Mouse (Mus musculus): ENCODE measurements around the gene Sorl1. TPM values are rescaled to one million over a fixed set of nuclear protein-coding genes. Genes with fewer than 3 reads are reported as not detected.

Sorl1 gene
- total RNA-seq, 2 experiments from 2014 or later: 7.5 to 8.2 TPM

DNA sequence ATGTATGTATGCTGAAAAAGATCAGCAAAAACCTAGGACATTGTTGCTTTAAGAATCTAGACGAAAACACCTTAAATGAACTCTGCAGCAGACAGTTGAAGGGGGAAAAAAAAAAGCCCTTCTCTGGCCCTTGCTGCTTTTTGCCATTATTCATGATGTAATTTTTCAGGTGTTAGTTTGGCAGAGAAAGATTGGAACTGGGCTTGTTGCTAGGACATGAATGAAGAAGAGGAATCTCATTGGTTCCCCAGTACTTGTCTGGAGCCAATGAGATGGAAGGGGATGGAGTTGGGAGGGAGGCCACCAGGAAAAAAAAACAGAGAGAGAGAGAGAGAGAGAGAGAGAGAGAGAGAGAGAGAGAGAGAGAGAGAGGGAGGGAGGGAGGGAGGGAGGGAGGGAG, 187.5 kb downstream of the Sorl1 start:
- intact Hi-C loops (cut with DNase I): no loop called here
- peak in 1 of 2 experiments; percentile 28 for DNase-seq

DNA sequence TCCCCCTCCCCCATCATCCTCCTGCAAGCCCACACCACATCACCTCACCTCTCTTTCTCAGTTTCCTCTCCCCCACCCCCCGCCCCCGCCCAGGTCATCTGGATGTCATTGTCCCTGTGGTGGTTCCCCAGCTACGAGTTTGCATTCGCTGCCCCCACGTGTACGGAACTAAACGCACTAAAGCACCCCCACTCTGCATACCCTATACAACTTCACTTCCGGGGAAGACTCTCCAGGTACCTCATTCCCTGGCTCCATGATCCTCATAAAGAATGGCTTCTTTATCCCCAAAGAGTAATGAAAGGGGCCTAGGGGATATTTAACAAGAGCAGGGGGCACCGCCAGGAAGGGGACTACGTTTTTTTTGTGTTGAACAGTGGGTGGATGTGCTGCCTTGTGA, 188.1 kb downstream of the Sorl1 start:
- DNase-seq: no peak
- intact Hi-C loops (cut with DNase I): no loop called here

DNA sequence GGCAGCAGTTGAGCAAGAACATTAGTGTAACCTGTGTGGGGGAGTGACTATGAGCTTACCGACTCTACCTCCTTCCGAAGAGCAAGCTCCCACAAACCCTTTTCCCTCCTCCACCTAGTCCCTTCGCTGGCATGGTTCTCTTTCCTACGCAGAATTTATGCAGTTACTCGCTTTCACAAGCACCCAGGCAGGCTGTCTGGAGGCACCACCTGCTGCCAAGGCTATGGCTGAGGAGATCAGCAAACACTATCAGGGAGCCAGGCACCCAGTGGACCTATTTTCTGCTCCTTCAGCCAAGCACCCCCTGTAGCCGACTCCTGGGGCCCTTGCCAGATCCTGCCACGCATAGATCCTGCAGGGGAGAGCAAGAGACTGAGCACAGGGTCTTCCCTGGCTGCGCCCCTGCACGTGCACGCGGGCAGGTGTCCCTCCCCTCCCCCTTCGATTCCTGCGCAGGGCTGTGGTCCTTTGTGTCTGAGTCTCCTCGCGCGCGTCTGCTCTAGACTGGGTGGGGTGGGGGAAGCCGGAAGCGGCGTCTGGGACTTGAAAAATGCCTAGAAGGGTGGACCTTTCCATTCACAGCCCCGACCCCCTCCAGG, 188.6 kb downstream of the Sorl1 start:
- intact Hi-C loops (cut with DNase I): no loop called here
- peak; percentile 40 to 43 for DNase-seq

DNA sequence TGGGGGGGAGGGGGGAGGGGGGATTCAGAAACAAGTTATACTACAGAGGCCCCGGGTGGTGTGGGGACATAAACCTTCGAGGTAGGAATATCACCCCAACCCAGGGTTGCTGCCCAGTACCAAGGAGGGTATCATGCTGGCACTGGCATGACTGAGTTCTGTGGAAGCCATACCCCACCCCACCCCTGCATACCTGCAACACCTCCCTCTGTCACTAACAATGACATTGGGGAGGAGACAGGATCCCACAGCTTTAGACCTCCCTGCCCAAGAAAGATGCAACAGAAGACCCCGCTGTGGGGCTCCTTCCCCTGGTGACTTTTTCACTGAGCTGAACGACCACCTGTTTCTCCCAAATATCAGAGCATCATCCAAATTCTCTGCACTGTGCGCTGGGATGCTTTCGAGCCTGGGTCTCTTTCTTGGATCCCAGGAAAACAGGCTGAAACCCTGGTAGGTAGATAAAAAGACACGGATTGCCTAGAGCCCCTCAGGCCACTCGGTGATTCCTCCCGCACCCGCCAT, 189.2 kb downstream of the Sorl1 start:
- DNase-seq: no peak
- intact Hi-C loops (cut with DNase I): no loop called here

DNA sequence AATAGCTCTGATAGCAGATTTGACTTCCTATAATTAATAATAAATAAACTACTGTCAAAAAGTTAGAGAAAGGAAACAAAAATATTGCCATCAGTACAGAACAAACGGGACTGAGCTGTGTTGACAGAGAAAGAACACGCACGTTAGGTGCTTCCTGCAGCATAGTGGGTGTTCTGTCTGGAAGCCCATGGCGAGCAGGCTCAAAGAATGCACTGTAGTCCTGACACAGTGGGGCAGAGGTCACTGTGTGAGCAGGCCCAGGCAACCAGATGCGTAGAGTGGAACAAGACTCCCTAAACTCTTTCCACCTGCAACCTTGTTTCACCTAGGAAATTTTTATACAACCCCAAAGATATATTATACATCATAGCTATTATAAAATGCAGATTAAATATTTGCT, 194.1 kb downstream of the Sorl1 start:
- intact Hi-C loops (cut with DNase I): no loop called here
- DNase-seq: no peak

DNA sequence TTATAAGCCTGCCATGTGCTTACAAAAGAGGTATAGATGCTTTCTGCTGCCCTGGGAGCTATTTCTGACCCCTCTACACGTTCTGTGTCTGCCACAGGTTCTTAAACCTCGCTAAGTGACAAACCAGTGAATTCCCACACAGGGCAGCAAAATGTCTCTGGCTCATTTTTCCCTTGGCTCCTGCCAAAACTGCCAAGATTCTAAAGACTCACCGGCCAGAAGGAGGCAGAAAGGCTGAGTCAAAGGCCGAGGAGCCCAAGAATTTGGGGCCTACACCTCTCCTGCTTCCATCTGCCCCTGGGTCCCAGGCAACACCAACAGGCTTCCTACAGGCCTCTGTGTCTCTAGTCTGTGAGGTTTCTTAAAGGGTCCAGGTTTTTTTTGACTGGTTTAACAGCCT, 198.4 kb downstream of the Sorl1 start:
- intact Hi-C loops (cut with DNase I): no loop called here
- DNase-seq: no peak

DNA sequence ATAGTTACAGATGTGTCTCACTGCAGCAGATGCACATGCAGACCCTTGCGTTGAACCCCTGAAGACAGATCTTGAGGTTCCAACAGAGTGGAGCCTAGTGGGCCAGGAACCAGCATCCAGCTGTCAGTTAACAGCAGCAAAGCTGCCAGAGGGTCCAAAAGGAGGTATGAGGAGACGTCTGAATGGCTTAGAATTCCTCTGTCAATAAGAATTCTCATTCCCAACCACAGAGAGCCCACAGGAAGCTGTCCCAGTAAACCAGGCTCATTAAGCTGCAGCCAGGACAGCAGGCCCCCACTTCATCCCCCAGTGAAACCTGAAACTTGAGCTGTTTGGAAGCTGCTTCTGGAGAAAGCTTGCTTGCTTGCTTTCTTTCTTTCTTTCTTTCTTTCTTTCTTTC, 200.0 kb downstream of the Sorl1 start:
- intact Hi-C loops (cut with DNase I): no loop called here
- DNase-seq: no peak

DNA sequence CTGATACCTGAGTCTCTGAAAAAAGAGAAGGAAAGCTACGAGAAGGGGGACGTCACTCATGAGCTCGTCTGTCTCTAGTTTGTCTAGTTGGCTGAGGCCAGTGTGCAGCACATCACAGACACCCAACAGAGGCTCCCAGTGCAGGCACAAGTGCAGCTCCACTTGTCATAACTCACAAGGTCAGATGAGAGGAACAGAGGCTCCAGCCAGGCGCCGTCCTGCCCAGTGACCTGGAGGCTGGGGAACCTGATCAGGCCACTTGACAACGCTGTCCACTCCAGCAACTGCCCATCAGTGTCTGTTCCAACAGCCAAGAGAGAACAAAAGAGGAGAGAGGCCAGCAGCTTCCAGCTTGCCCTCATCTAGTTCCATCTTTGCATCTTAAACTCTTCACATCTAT, 201.7 kb downstream of the Sorl1 start:
- intact Hi-C loops (cut with DNase I): no loop called here
- DNase-seq: no peak

DNA sequence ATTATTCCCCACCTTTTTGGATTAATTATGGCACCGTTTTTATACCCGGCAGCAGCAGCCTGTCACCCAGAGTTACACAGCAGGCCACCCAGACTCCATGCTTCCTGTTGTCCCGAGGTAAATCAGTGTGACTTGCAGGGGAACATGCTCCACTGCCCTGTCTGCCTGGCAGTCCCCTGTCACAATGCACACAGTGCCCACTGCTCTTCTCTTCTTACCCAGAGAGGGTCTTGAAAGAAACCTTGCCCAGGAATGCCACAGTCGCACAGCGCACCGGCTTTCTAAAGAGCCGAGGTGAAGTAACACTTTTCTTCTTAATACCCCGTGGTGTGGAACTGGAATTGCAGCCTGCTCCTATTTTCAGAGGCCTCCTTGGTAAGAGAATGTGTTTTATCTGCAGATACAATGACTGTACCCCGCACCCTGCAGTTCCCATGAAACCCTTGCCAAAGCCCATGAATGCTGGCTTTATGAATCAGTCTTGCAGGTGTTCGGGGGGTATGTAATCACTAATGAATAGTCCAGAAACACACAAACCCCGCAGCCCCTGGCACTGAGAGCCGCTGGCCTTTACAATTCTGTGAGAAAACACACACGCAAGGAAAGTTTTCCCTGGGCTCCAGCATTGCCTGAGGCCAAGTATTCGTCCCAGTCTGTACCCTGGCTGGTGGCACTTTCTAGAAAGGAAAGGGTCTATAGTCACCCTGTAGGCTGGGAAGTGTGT, 205.3 kb downstream of the Sorl1 start:
- DNase-seq: no peak
- intact Hi-C loops (cut with DNase I): no loop called here

DNA sequence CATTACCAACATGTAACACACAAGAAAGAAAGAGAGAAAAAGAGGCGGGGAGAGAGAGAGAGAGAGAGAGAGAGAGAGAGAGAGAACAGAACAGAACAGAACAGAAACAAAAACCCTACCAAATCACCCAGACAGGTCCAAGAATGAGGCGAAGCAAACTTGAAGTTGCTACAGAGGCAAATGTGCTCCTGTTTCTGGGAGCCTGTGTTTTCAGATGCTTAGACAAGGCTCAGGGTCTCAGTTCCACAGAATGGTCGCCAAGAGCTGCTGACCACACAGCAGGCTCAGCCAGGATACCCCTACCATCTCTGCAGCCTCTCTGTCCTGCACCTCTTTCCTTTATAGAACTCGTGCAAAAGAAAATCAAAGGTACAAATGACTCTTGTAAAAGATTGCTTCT, 205.9 kb downstream of the Sorl1 start:
- DNase-seq: no peak
- intact Hi-C loops (cut with DNase I): no loop called here

DNA sequence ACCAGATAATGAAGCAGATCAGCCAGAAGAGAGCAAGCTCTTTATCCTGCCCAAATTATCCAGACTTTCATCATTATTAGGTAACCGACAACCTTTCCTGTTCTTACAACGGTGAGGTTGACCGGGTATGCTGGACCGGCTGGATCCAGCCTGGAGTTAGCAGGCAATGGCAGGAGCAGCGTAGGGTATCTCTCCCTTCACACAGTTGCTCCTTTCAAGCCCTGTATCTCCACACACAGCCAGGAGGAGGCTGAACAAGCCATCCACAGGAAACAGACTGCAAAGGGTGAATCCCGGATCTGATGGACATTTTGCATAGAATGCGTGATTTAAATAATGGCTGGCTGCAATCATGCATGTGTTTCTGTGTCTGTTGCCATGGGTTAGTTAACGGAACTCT, 208.5 kb downstream of the Sorl1 start:
- DNase-seq: no peak

More for the DNA sequence above, 208.5 kb downstream of the Sorl1 start:
- intact Hi-C loops (cut with DNase I): no loop called here

Other genes with a start within 250 kb of the Sorl1 start
- 10 to 100 TPM; 13.1 to 13.9 TPM for gene Sc5d, start 140.0 kb upstream of the Sorl1 start, total RNA-seq (2021)

All from heart, postnatal 10 days (tissue).